Mouse (Mus musculus) C2C12 (cell line): Measurements from ENCODE around the gene Syp. TPM values are rescaled to one million over a fixed set of nuclear protein-coding genes. Genes with fewer than 3 reads are reported as not detected.

ENCODE experiments used
- H3K27me3 ChIP-seq: one replicate; pipeline ENCODE4 v1.6.1; 2011; ENCODE audit not compliant: control insufficient read depth, insufficient read depth, insufficient read length
- H3K36me3 ChIP-seq: one replicate; pipeline ENCODE4 v1.6.1; 2011; ENCODE audit not compliant: control insufficient read depth, insufficient read depth
- H3K4me3 ChIP-seq: one replicate; pipeline ENCODE4 v1.5.1; 2011; ENCODE audit warnings: mild to moderate bottlenecking, control low read depth; ENCODE audit not compliant: poor library complexity, insufficient read depth, severe bottlenecking
- H3K79me2 ChIP-seq: one replicate; pipeline ENCODE4 v1.6.1; 2011; ENCODE audit not compliant: control insufficient read depth, insufficient read depth
- H3K79me3 ChIP-seq: one replicate; pipeline ENCODE4 v1.6.1; 2011; ENCODE audit warnings: low read depth, control low read depth
- H3ac ChIP-seq: one replicate; pipeline ENCODE3; 2011; ENCODE audit warnings: low read depth; ENCODE audit not compliant: control insufficient read depth, insufficient read length
- CEBPB ChIP-seq: IDR thresholded peaks from one replicate; pipeline ENCODE4 v1.6.1; 2011; ENCODE audit warnings: low read depth, mild to moderate bottlenecking, control low read depth, moderate library complexity
- CTCF ChIP-seq: IDR thresholded peaks from one replicate; pipeline ENCODE4 v1.5.1; 2011; ENCODE audit not compliant: control insufficient read depth, insufficient read depth, insufficient read length
- FOSL1 ChIP-seq: IDR thresholded peaks from one replicate; pipeline ENCODE4 v1.8.0; 2011; ENCODE audit warnings: mild to moderate bottlenecking, low read length; ENCODE audit not compliant: poor library complexity, insufficient read depth, severe bottlenecking
- MAX ChIP-seq: IDR thresholded peaks from one replicate; pipeline ENCODE4 v1.6.1; 2011; ENCODE audit warnings: mild to moderate bottlenecking, control low read depth
- MYOD1 ChIP-seq: IDR thresholded peaks from one replicate; pipeline ENCODE4 v1.6.1; 2011; ENCODE audit warnings: low read depth; ENCODE audit not compliant: control insufficient read depth, insufficient read length
- MYOG ChIP-seq: IDR thresholded peaks from one replicate; pipeline ENCODE4 v1.6.1; 2011; ENCODE audit not compliant: control insufficient read depth, insufficient read length; ENCODE audit errors: extremely low read depth
- USF1 ChIP-seq: IDR thresholded peaks from one replicate; pipeline ENCODE4 v1.6.1; 2011; ENCODE audit warnings: low read depth, mild to moderate bottlenecking, control low read depth, moderate library complexity
- polyA plus RNA-seq: library from polyadenylated mRNA; unstranded; fragments of >200 nt; fragmentation: generic; extraction: Trizol; gene quantifications from one replicate; pipeline ENCODE4 v1.2.1, GENCODE M21; 2012; ENCODE audit warnings: missing spikeins

Gene Syp
- polyA plus RNA-seq, 1 experiment = 0.75 TPM

DNA sequence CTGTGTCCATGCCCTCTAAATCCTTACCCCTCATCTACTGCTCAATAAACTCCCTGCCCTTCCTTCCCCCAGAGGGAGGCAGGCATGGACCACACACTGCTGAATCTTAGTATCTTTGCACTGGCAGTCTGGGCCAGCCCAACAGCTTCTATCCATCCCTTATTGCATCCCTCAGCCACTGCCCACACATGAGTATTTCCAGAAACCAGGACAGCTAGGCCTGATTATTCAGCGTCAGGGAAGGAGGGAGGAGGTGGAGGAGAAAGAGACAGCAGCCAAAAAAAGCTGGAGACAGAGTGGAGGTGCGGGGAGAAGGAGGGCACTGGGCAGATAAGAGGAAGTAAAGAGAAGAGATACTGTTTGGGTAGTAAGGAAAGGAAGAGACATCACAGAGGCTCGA, 3.2 kb upstream of the Syp start:
- TF ChIP-seq MYOD1 = no peak
- TF ChIP-seq FOSL1 = no peak
- TF ChIP-seq CEBPB = no peak
- no peak for TF ChIP-seq CTCF
- no peak for TF ChIP-seq MAX
- TF ChIP-seq USF1 = no peak
- no peak for TF ChIP-seq MYOG
- H3K4me3 ChIP-seq = no peak overlapping the region

GRCm38 (mm10) chrX:7639536-7640325, 1.5 kb downstream of the Syp start:
- no peaks in the 10 kb centered on the region for H3K79me3 ChIP-seq
- no peaks in the 10 kb centered on the region for H3K36me3 ChIP-seq
- H3K27me3 ChIP-seq = peaks cover 11% of the 10 kb centered on the region
- H3K4me3 ChIP-seq = no peak overlapping the region
- no peaks in the 10 kb centered on the region for H3K79me2 ChIP-seq
- no peak overlapping the region for H3ac ChIP-seq
- TF ChIP-seq CEBPB = no peak
- no peak for TF ChIP-seq CTCF
- no peak for TF ChIP-seq MAX
- TF ChIP-seq MYOD1 = no peak
- TF ChIP-seq USF1 = no peak
- no peak for TF ChIP-seq MYOG
- no peak for TF ChIP-seq FOSL1

More for the DNA sequence above, 3.2 kb upstream of the Syp start:
- Histone ChIP-seq H3ac (no peak overlapping the region), H3K27me3 (peaks cover 17% of the 10 kb centered on the region), H3K79me2 (no peaks in the 10 kb centered on the region), H3K36me3 (no peaks in the 10 kb centered on the region), H3K79me3 (no peaks in the 10 kb centered on the region)

DNA sequence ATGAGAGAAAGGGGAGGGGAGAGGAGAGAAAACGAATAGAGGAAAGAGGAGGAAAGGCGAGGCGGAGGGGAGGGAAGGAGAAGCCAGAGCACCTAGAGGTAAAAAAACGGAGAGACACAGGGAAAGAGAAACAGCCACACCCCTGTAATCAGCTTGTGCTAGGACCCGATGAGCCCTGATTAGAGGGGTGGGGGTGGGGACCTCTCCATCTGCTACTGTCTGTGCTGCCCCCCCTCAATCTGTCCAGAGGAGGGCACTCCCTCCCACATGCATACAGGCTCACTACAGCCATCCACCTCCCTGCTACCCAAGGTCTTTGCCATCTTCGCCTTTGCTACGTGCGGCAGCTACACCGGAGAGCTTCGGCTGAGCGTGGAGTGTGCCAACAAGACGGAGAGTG, 2.5 kb downstream of the Syp start:
- no peaks in the 10 kb centered on the region for H3K79me3 ChIP-seq
- H3ac ChIP-seq = no peak overlapping the region
- peaks cover 8% of the 10 kb centered on the region for H3K27me3 ChIP-seq
- H3K4me3 ChIP-seq = no peak overlapping the region
- no peaks in the 10 kb centered on the region for H3K79me2 ChIP-seq
- H3K36me3 ChIP-seq = no peaks in the 10 kb centered on the region
- no peak for TF ChIP-seq MYOG
- TF ChIP-seq USF1 = no peak
- no peak for TF ChIP-seq CTCF

GRCm38 (mm10) chrX:7645349-7645748, 7.1 kb downstream of the Syp start:
- TF ChIP-seq USF1 (peak; percentile 94), CTCF (peak; percentile 9), MYOD1 (no peak)

GRCm38 (mm10) chrX:7648671-7649304, 10.5 kb downstream of the Syp start:
- Histone ChIP-seq H3K27me3 (no peaks in the 10 kb centered on the region), H3K4me3 (peak overlapping the region; percentile 28), H3ac (peak overlapping the region; percentile 57), H3K79me2 (no peaks in the 10 kb centered on the region), H3K79me3 (no peaks in the 10 kb centered on the region), H3K36me3 (no peaks in the 10 kb centered on the region)
- TF ChIP-seq MYOG (no peak), CTCF (peak; percentile 10), USF1 (no peak)

More at GRCm38 (mm10) chrX:7645349-7645748, 7.1 kb downstream of the Syp start:
- Histone ChIP-seq H3K27me3 (peaks cover 4% of the 10 kb centered on the region), H3K79me3 (no peaks in the 10 kb centered on the region), H3ac (no peak overlapping the region), H3K36me3 (no peaks in the 10 kb centered on the region), H3K79me2 (no peaks in the 10 kb centered on the region), H3K4me3 (no peak overlapping the region)

DNA sequence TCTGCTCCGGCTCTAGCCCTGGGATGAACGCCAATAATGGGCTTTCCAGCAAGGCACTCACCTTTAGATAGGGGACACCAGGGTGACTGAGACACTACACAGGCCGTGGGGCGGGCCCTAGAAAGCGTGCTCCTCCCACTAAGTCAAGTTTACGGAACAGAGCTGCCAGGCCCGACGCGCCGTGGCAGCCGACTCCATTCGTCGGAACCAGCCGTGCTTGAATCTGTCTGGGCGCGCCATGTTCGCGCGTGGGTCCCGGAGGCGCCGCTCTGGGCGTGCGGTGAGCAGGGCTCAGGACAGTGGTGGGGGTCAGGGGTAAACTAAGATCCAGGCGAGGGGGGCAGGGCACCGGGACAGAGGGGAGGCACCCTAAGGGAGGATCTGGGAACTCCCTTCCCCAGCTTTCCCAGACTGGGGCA, 19.0 kb downstream of the Syp start, which contains the start of gene Prickle3:
Prickle3 (plus strand) TSS at position 40 of the 419 bp plus-strand sequence.
- H3K36me3 ChIP-seq = no peaks in the 10 kb centered on the region
- H3K27me3 ChIP-seq = no peaks in the 10 kb centered on the region
- H3K79me2 ChIP-seq = no peaks in the 10 kb centered on the region
- H3K4me3 ChIP-seq = peak within 1 kb of the TSS; percentile 6
- no peaks in the 10 kb centered on the region for H3K79me3 ChIP-seq
- peak within 1 kb of the TSS; percentile 61 for H3ac ChIP-seq
- TF ChIP-seq FOSL1 (no peak), MYOG (no peak), MAX (no peak), USF1 (no peak)
